Mouse (Mus musculus): ENCODE results near the gene Spint2.
A peak's percentile ranks its signal among the peaks of the same experiment; 100 is the strongest.

Spint2 gene

DNA sequence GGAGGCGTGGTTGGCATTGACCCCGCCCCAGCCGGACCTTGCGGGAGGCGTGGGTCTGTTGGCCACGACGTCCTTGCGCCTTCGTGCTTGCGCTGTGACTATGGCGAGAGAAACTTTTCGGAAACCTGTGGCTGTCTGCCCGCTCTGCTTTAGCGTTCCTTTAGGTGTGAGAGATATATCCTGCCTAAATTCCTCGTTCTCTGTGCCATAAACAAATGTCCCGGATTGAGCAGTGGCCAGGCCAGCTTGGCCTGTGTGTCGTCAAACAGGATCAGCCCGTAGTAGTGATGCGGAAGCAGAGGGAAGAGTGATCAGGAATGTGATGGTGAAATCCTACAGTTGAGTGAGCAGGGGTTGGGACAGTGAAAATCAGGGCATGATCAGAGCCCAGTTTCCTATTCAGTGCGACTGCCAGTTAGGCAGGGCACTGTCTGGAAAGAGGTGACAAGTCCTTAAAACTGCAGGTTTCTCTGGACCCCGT, 402 bp upstream of the Spint2 start:
- no peak for DNase-seq (ENCODE audit: low spot score in 2 of 2)

DNA sequence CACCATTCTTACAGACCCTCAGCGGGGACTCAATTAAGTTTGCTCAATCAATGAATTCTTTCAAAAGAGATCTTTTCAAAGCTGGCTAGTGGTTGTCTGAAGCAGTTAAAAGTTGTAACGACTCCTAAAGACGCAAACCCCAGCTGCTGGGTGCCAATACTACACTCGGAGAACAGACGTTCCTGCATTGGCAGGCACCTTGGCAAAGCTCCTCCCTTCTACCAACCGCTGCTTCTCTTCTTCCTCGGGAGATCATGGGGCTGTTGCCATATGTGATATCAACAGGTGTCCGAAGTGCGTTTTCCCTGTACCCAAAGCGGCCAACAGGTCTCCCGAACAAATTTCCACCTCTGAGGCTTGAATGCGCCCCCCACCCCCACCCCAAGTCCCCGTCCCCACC, 911 bp downstream of the Spint2 start:
- DNase-seq (ENCODE audit: low spot score in 2 of 2): no peak

DNA sequence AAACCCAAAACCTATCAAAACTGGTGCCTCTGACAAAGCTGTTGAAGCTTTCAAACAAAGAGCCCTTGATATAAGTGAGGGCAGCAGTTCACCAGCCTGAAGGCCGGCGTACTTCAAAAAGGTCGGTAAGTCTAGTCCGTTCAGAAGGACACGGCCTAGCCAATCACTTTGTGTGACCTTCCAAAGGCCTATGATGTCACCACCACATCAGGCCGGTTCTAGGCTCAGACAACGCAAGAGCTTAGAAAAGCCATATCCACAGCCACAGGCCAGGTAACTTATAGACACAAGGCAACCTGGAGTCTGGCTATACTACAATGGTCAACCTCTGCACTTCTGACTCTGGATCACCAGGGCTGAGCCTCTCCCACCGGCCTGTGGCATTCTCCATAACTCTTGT, 1.8 kb downstream of the Spint2 start:
- no peak for DNase-seq (ENCODE audit: low spot score in 2 of 2)

DNA sequence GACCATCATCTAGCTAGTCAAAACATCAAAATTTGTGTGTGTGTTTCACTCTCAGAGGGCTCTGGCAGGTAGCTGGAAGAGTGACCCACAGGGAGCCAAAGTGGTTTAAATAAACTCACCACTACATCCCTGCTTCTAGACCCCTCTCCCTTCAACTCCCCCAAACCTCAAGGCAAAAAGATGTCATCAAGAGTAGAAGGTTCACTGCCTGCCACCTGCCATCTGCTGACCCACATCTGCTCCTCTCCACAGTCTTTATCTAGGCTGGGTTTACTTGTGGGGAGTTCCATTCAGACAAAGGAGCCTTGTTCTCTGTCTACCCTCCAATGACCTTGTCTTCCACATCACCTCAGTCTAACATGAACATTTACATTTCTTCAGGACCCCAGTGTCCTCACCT, 2.5 kb downstream of the Spint2 start:
- no peak for DNase-seq (ENCODE audit: low spot score in 2 of 2)

DNA sequence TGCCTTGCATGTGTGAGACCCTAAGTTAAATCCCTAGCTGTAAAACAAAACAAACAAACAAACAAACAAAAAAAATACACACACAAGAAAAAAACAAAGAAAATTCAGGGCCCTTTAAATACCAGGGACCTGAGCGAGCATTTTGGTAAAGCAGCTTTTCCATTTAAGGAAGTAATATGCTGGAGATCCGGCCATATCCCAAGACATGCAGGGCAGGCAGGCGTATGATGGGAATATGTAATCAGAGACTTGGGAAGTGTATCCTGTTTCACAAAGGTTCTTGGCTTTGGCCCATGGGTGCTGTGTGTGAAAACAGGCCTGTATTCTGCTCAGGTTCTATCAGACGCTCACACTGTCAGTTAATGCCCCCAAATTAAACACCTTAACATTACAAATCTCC, 4.2 kb downstream of the Spint2 start:
- no peak for DNase-seq (ENCODE audit: low spot score in 2 of 2)

DNA sequence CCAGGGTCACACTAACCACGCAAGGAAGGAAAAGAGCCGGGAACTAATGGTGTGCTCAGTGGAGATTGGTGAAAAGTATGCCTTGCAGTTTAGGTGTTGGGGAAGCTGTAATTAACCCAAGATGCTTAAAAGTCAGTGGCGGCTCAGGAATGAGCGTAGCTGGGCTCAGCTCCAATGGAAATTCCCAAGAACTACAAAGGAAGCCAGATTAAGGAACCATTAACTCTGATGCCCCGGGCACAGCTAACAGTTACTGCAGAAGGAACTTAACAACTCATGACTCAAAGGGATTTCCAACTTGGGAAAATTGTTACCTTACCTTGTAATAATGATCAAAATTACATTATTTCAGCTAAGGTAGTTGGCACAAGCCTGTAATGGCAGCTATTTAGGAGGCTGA, 5.0 kb downstream of the Spint2 start:
- DNase-seq (ENCODE audit: low spot score in 2 of 2): no peak

DNA sequence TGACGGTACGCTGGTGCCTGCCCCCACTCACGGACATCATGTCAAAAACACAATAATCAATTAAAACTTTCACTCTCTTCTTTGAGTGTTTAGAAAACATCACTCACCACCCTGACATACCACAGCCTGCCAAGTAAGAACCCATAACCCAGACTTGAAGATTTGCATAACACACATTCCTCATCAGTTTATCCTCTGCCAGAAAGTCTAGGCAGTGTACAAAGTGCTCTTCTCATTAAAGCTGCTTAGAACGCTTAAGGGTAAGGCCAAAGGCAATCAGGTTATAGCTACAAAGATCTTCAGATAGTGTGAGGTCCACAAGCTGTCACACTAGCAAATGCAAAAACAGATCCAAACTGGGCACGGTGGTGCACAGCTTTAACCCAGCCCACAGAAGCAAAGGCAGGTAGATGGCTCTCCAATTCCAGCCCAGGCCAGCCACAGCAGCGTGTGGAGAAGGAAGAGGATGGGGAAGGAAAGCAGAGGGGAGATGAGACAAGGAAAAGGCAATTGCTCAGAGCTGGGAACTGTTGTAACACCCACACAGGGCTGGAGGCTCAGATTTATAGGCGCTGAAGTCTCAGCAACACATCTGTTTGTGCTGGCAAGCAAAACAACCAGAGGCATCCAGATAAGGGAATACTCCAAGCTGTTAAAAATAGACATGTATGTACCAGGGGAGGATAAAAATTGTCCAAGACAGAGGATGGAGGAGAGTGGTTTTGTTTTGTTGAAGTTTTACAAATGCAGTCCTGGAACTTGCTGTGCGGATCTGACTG, 9.8 kb downstream of the Spint2 start:
- no peak for DNase-seq (ENCODE audit: low spot score in 2 of 2)

DNA sequence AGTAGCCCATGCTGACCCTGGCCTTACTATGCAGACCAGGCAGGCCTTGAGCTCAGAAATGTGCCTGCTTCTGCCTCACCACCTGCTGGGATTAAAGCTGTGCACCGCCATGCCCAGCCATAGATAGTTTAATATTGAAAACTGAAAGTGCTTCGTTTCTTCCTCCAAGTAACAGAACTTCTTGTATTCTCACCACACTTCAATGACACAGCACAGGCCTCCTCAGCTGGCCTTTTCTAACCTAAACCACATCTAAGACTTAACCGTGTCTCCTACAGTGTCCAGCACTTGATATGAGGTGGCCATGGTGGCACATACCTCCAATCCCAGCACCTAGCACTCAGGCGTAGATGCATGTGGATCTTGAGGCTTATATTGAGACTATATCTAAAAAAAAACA, 11.3 kb downstream of the Spint2 start:
- no peak for DNase-seq (ENCODE audit: low spot score in 2 of 2)

DNA sequence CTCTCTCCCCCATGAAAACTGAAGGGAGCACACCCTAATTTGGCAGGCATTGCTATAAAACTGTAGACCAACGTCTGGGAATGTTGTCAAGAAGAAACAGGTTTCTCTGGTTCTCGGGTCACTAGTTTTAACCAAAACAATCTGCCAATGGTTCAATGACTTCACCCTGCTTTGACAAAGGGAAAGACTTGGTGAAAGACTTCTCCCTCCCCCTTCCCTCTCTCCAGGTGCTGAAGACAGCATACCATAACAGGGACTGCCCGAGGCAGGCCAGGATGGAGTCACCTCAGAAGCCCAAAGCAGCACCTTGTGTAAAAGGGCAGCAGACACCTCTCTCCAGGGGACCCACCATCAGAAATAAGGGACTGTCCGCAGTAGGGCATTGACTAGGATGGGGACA, 14.8 kb downstream of the Spint2 start:
- DNase-seq (ENCODE audit: low spot score in 2 of 2): no peak

DNA sequence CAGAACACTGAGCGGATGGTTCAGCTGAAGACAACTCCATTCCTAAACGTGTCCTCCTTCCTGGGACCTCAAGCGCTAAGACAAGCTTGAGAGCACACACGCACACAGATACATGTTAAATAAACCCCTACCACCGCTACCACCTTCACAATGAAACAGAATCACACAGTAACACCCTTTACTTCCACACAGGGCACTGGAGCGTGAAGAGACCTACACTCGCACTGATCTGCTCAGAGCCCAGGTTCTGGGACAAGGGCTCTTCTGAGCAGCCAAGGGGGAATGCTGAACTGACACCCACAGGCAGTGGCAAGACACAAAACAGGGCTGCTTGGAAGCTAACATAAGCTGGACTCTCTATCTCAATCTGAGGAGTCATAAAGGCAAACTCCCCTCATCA, 16.1 kb downstream of the Spint2 start:
- DNase-seq (ENCODE audit: low spot score in 2 of 2): no peak

DNA sequence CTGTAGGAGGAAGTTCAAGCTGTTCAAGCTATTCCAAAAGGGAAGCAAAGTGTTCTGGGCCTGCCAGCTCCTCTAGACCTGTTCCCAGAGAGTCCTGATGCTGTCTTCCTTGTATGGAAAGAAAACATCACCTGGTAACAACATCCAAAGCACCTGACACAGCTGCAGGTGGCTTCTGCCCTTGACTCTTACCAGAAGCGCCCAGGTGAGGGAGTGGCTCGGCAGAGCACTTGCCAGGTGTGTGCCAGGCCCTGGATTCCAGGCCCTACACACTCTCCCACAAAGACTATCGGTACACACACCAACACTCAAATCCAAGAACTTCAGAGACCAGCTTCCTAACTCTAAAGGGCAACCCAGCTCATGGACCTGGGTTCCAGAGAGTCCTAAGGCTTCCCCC, 17.9 kb downstream of the Spint2 start:
- DNase-seq (ENCODE audit: low spot score in 2 of 2): no peak

DNA sequence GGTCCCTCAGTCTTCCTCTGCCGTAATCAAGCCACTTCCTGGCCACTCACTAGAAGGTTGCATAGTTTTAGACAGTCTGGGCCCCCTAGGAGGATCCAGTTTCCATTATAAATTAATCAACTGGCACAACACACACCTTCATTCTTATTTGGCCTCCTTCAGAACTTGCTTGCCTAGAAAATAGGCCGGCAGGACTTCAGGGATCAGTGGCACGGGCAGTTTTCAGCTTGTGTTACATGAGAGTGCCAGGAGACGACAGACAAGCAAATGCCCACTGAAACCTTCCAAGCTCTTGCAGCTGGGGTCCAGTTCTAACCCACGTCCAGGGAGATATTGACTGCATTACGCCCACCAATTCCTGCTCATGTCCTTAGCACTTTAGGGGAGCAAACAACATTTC, 19.6 kb downstream of the Spint2 start:
- no peak for DNase-seq (ENCODE audit: low spot score in 2 of 2)

DNA sequence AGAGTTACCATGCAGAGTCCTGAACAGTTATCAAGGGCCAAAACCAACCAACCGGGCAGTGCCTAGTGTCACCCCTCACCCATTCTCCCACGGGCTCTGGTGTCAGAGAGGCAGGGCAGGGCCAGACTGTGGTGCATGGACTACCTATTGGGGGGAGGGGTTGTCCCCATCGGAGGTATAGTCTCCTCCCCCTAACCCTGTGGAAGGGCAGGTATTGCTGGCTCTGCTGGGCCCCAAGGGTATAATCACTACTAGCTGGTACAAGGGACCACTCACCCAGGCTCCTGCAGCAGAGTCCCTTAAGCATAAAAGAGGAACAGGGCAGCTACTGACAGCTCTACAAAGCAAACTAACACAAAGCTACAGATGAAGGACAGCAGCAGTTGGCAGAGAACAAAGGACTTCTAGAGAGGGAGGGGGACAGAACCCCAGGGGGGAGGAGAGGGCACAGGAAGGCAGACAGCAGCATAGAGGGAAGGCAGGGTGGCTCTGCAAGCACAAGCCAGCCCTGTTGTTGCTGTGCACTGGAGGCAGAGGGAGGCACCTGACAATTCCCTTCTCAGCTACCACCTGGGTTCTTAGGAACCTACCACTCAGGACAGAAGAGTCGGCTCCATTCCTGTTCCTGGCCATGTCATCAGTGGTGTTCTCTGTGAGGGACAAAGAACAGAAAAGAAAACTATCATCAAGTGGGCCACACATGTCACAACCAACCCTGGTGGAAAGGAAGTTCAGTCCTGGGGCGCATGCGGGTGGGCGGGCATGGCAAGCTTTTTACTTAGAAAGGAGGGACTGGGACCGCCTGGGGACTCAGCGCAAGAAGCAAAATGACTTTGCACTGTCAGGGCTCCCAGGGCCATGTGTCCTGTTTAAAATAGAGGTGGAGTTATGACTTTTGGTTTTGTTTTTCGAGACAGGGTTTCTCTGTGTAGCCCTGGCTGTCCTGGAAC, 21.7 kb downstream of the Spint2 start:
- no peak for DNase-seq (ENCODE audit: low spot score in 2 of 2)

DNA sequence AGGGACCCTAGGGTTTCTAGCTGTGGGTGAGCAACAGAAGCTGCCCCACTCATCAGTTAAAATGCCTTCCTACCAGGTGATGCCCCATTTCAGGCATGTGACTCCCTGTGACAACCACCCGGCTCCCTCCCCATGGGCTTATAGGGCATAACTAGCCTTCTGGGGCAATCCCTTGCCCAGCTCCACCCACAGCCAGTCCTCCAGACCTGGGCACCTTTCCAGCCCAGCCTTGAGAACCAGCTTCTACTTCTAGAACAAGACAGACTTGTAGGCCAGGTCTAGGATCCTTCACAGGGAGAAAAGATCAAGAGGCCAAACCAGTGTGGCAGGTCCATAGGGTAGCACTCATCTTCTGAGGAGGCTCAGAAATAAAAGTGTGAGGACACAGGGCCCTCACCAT, 24.3 kb downstream of the Spint2 start:
- DNase-seq (ENCODE audit: low spot score in 2 of 2): no peak

DNA sequence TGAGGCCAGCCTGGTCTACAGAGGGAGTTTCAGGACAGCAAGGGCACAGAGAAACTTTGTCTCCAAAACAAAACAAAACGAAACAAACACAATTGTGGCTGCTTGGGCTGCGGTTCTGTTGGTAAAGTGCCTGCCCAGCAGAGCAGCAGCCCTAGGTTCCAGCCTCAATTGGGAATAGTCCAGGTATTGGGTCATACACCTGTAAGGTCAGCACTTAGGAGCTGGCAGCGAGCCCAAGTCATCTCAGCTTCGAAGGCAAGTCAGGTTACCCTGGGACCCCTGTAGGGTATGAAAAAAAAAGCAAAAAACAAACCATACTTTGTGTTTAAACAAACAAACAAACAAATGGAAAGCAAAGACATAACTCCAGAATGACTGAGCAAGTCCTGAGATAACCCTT, 25.8 kb downstream of the Spint2 start:
- no peak for DNase-seq (ENCODE audit: low spot score in 2 of 2)

DNA sequence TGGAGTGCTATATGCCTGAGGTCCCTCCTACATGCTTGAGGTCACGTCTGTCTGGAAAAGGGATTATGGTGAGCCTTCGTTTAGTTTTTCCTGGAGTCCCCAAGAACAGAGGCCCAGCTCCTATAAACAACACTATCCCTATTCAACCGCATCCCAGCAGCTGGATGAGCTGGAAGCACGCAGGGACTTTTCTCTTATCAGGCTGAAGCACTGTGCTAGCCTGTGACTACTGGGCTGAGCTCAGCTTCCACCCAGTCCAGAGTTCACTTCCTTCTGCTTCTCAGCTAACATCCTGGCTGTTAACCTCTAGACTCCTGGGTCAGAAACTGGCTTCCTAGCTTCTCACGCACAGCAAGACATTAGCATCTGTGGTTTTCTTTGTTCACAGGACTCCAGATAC, 27.9 kb downstream of the Spint2 start:
- no peak for DNase-seq (ENCODE audit: low spot score in 2 of 2)

DNA sequence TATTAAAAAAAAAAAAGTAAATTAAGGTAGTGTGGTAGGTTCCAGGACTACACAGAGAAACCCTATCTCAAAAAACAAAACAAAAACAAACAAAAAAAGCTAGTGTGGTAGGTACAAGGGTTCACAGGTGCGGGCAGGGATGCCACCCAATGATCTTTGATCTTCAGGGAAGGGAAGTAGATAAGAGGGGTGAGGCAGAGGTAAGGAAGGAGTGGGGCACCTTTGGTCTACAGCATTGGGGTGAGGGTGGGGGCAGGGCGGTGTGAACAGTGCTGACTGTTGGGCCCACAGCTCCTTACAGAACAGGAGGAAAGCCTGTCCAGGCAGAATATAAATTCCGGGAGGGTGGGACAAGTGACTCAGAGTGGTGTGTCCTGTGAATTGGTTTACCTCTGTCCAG, 30.5 kb downstream of the Spint2 start:
- no peak for DNase-seq (ENCODE audit: low spot score in 2 of 2)

DNA sequence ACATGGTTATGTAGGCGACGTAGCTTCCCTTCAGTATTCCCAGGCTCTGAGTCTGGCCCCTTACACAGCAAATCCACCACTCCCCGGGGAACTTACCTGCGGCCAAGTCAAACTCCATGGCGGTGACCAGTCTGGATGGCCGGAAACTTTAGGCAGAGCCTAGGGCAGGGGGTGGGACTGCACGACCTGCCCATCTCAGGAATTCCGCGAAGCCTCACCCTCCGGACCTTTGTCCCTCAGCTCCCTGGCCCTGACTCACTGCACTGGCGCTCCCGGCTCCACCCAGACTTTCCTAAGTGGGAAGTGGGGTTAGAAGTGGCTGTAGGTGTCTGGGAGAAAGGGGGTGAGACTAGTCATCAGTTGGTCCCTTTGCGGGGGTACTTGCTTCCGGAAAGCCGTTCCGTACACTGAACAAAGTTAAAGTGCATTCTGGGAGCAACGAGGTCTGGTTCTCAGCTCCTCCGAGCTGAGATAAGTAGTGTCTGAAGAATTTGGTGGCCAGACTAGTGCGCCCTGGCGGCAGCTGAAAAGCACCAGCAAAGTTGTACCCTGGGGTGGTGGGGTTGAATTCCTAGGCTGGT, 33.4 kb downstream of the Spint2 start, which contains the start of gene 2200002D01Rik:
Gene 2200002D01Rik (minus strand): TSS at position 206 of the 581 bp plus-strand sequence.
- DNase-seq (ENCODE audit: low spot score in 2 of 2): no peak

DNA sequence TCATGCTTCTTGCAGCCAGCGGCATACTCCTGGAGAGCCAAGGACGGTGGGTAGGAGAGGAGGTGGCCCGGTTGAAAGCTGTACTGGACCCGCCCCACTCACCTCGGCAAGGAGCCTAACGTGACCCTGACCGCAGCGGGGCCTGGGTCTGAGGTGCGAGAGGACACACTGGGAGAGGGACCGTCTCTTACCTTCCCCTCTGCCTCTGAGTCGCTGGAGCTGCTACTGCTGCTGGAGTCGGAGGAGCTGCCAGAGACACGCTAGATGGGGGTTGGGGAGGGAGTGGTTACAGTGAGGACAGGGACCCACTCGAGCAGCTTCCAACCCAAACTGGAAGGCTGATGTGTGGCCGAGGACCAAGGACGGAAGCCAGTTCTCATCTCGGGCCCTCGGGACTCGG, 34.0 kb downstream of the Spint2 start:
- DNase-seq (ENCODE audit: low spot score in 2 of 2): no peak

DNA sequence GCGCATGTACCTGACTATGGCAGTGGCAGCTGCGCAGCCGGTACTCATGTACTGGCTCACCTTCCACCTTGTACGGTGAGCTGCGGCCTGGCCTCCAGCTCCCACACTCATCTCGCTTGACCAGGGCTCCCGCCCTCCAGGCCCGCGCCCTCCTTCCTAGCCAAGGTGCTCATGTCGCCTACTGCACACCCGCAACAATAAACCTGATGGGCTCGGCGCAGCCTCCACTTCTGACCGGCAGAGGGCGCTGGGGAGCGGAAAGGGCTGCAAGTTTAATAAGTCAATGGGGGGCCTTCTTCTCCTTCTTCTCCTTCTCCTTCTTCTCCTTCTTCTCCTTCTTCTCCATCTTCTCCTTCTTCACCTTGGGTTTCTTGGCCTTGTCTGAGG, 34.4 kb downstream of the Spint2 start:
- DNase-seq (ENCODE audit: low spot score in 2 of 2): peak; percentile 64 to 81

DNA sequence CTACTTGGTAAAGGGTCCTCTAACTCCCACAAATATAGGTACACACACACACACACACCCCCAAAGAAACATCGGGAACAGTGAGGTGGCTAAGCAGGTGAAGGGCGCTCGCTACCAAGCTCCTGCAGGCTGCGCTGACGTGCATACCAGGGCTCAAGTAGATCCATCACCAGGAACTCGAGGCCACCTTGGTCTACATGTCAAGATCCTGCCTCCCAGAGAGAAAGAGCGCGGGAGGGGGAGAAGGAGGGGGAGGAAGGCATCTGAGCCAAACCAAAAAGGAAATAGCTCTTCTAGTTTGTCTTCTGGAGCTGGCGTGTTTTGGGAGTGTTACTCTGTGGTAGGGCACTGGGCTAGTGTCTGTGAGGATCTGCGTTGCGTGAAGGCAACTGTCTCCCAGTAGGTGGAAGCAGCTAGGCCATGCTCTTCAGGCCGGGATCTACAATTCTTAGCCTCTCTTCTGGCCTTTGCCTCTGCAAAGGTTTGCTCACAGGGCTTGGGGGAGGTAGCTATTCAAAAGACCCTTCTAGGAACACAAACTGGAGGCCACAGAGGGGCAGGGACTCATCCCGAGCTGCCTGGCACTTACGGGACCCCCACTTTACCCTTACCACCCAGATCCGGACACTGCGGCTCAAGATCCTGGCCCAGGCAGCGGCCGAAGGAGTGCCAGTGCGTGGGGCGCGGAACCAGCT, 34.9 kb downstream of the Spint2 start:
- no peak for DNase-seq (ENCODE audit: low spot score in 2 of 2)

DNA sequence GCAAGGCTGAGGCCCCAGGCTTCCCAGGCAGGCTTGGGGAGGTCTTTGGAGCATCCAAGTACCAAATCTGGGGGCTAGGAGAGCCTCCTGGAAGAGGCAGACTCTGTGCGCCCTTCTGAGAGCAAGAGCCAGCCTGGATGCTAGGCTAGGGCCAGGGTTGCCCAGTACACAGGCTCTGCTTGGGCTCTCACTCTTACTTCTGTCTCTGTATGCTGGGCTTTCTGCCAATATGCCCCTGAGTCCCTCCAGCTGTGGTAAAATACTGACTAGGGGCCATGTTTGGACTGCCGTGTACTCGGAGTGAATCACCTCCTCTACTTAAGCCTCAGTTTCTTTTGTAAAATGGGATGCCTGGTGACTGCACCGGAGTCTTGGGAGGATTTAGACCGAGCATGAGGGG, 35.7 kb downstream of the Spint2 start:
- no peak for DNase-seq (ENCODE audit: low spot score in 2 of 2)

Measured in spleen, postnatal 14 days (tissue).